Mouse (Mus musculus): ENCODE measurements around the gene Cfap61.
"Not testable (repeated sequence)": the region's sequence is repeated elsewhere in the genome, so short reads cannot be mapped to it uniquely, and the experiment has no call there.

DNA sequence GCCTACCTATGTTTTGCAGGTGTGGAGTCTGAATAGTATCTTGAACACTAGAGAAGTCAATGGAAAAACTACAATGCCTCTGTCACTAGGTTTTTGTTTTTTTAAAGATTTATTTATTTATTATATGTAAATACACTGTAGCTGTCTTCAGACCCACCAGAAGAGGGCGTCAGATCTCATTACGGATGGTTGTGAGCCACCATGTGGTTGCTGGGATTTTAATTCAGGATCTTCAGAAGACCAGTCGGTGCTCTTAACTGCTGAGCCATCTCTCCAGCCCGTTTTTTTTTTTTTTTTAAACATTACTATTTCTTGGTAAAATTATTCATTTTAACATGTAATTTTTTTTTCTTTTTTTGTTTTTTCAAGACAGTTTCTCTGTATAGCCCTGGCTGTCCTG, 28.7 kb upstream of the Cfap61 start:
- TF ChIP-seq ZNF384 (IDR thresholded peaks at IDR 0.05; ENCODE audit: low read depth, low read length); TAL1 (IDR thresholded peaks at IDR 0.05; ENCODE audit: low read length); TCF12 (IDR thresholded peaks at IDR 0.05; ENCODE audit: low read depth, low read length); ZKSCAN1 (IDR thresholded peaks at IDR 0.05; ENCODE audit: low read depth, low read length); UBTF (IDR thresholded peaks at IDR 0.05; ENCODE audit: borderline replicate concordance, insufficient read depth, low read depth, low read length); TBP (IDR thresholded peaks at IDR 0.05; ENCODE audit: low read depth, low read length); EP300 (IDR thresholded peaks at IDR 0.05; ENCODE audit: low read depth in 1 of 2, low read length in 2 of 2); ZC3H11A (IDR thresholded peaks at IDR 0.05; ENCODE audit: low read depth, low read length); ETS1 (IDR thresholded peaks at IDR 0.05; ENCODE audit: low read depth, low read length); POLR2A (IDR thresholded peaks at IDR 0.05; ENCODE audit: control insufficient read depth in 1 of 2, insufficient read depth in 1 of 2, low read depth in 1 of 2, low read length in 2 of 2, poor library complexity in 1 of 2): not testable (repeated sequence)
- peak in 1 of 3 experiments; percentile 40; a peak in 2 of 6 replicates for TF ChIP-seq CTCF (IDR thresholded peaks at IDR 0.05 in 2 of 3, conservative IDR thresholded peaks at IDR 0.05 in 1 of 3; ENCODE audit: control insufficient read depth in 1 of 3, insufficient read depth in 1 of 3, low read depth in 2 of 3, low read length in 3 of 3, poor library complexity in 1 of 3, severe bottlenecking in 1 of 3)

Data from MEL (cell line).